Mouse (Mus musculus) liver, embryonic 13.5 days (tissue): ENCODE measurements around the gene Hist1h3c. TPM values are rescaled to one million over a fixed set of nuclear protein-coding genes. Genes with fewer than 3 reads are reported as not detected.

ENCODE experiments used
- ATAC-seq: fragments of 200-750 bp; cut with Nextera tagmentation; 2 replicates; pipeline ENCODE4 v1.8.0; 2017; ENCODE audit warnings: low read depth, mild to moderate bottlenecking, moderate number of reproducible peaks, moderate library complexity
- DNase-seq: peaks from one replicate; pipeline ENCODE4 v3.0.0; 2022
- H3K27ac ChIP-seq: fragments of 300-500 bp; sonication (generic); 2 replicates; pipeline ENCODE4 v1.5.1; 2015; ENCODE audit warnings: moderate library complexity, mild to moderate bottlenecking, inconsistent platforms
- H3K27me3 ChIP-seq: fragments of 300-500 bp; sonication (generic); 2 replicates; pipeline ENCODE4 v1.6.1; 2015; ENCODE audit warnings: mild to moderate bottlenecking, inconsistent platforms
- H3K36me3 ChIP-seq: fragments of 300-500 bp; sonication (generic); 2 replicates; pipeline ENCODE4 v1.6.1; 2015; ENCODE audit warnings: mild to moderate bottlenecking, inconsistent platforms
- H3K4me1 ChIP-seq: fragments of 300-500 bp; sonication (generic); replicated peaks from 2 replicates; pipeline ENCODE4 v1.6.1; 2015; ENCODE audit warnings: inconsistent platforms
- H3K4me2 ChIP-seq: fragments of 300-500 bp; sonication (generic); 2 replicates; pipeline ENCODE4 v1.6.1; 2015; ENCODE audit warnings: inconsistent platforms, mild to moderate bottlenecking, moderate library complexity
- H3K4me3 ChIP-seq: fragments of 300-500 bp; sonication (generic); replicated peaks from 2 replicates; pipeline ENCODE4 v1.5.1; 2015; ENCODE audit warnings: mild to moderate bottlenecking, inconsistent platforms
- H3K9ac ChIP-seq: fragments of 300-500 bp; sonication (generic); 2 replicates; pipeline ENCODE4 v1.6.1; 2015; ENCODE audit warnings: mild to moderate bottlenecking, inconsistent platforms
- H3K9me3 ChIP-seq: fragments of 300-500 bp; sonication (generic); replicated peaks from 2 replicates; pipeline ENCODE4 v1.6.1; 2016; ENCODE audit warnings: inconsistent platforms
- WGBS: fragments of 180-500 bp; shearing (Covaris S2); methylation state at CpG from one replicate; pipeline ENCODE4 v1.1.7; 2015; ENCODE audit not compliant: insufficient replicate concordance; 5-methylcytosine and 5-hydroxymethylcytosine counted together
- polyA plus RNA-seq: library from polyadenylated mRNA; unstranded; fragments of >200 nt; fragmentation: Nextera tagmentation; extraction: Ambion mirVana; gene quantifications from 2 replicates; pipeline ENCODE4 v1.2.1, GENCODE M21; 2015

Gene Hist1h3c
- polyA plus RNA-seq, 1 experiment from 2014 or later = 5.9 TPM

GRCm38 (mm10) chr13:23744421-23745380, 701 bp downstream of the Hist1h3c start:
- Histone ChIP-seq H3K36me3 (no peaks in the 10 kb centered on the region), H3K4me3 (peak overlapping the region; percentile 57), H3K4me2 (peak overlapping the region; percentile 67), H3K9ac (peak overlapping the region; percentile 82), H3K4me1 (peaks cover 58% of the 10 kb centered on the region), H3K27ac (peak overlapping the region; percentile 99), H3K27me3 (no peaks in the 10 kb centered on the region), H3K9me3 (no peaks in the 10 kb centered on the region)
- DNase-seq = peak; percentile 71
- ATAC-seq = no peak
- 1% methylated on average over 18 of the region's 36 CpGs for WGBS

- no peaks in the 10 kb centered on the region for H3K9me3 ChIP-seq
- H3K27ac ChIP-seq = peak overlapping the region; percentile 99
- 52% methylated on average over 4 of the region's 4 CpGs for WGBS
Observed at GRCm38 (mm10) chr13:23743963-23744362, 1.4 kb downstream of the Hist1h3c start.

GRCm38 (mm10) chr13:23743215-23743614, 2.2 kb downstream of the Hist1h3c start:
- Histone ChIP-seq H3K27ac (peak overlapping the region; percentile 89), H3K9me3 (no peaks in the 10 kb centered on the region), H3K4me2 (peak overlapping the region; percentile 54), H3K27me3 (no peaks in the 10 kb centered on the region), H3K4me1 (peaks cover 48% of the 10 kb centered on the region), H3K36me3 (no peaks in the 10 kb centered on the region), H3K4me3 (peak overlapping the region; percentile 32), H3K9ac (peak overlapping the region; percentile 67)
- DNase-seq (no peak), ATAC-seq (no peak)
- WGBS = 82% methylated on average over 5 of the region's 5 CpGs

More at GRCm38 (mm10) chr13:23743963-23744362, 1.4 kb downstream of the Hist1h3c start:
- DNase-seq = no peak
- Histone ChIP-seq H3K4me1 (peaks cover 53% of the 10 kb centered on the region), H3K4me2 (peak overlapping the region; percentile 67), H3K36me3 (no peaks in the 10 kb centered on the region), H3K27me3 (no peaks in the 10 kb centered on the region), H3K4me3 (peak overlapping the region; percentile 57), H3K9ac (peak overlapping the region; percentile 82)
- ATAC-seq = no peak

- Histone ChIP-seq H3K27ac (peak overlapping the region; percentile 89), H3K9ac (peak overlapping the region; percentile 73), H3K27me3 (no peaks in the 10 kb centered on the region), H3K4me2 (peak overlapping the region; percentile 53), H3K4me1 (peaks cover 44% of the 10 kb centered on the region), H3K9me3 (no peaks in the 10 kb centered on the region), H3K36me3 (no peaks in the 10 kb centered on the region), H3K4me3 (peak overlapping the region; percentile 34)
- ATAC-seq = no peak
- DNase-seq = no peak
Observed at GRCm38 (mm10) chr13:23742007-23742406, 3.4 kb downstream of the Hist1h3c start.

DNA sequence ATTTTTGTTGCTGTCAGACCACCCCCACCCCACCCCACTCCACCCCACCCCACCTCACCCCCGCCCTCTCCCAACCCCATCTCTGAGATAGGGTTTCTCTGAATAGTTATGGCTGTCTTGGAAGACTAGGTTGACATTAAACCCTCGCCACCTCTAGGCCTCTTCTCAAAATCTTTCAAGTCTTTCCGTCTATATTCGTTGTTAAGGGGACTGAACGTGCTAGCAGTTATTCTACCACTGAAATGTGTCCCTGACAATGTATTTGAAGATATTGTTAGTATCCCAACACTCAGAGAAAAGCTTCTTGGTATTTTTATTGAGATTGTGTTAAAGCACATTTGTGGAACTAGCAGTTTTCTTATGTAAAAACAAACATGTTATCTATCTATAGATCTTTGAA, 4.5 kb downstream of the Hist1h3c start:
- DNase-seq (no peak), ATAC-seq (no peak)
- Histone ChIP-seq H3K27me3 (no peaks in the 10 kb centered on the region), H3K9ac (peak overlapping the region; percentile 92), H3K4me1 (peaks cover 43% of the 10 kb centered on the region), H3K4me2 (peak overlapping the region; percentile 82), H3K27ac (peak overlapping the region; percentile 100), H3K4me3 (peak overlapping the region; percentile 65), H3K9me3 (no peaks in the 10 kb centered on the region), H3K36me3 (no peaks in the 10 kb centered on the region)
- 13% methylated on average over 5 of the region's 5 CpGs for WGBS

DNA sequence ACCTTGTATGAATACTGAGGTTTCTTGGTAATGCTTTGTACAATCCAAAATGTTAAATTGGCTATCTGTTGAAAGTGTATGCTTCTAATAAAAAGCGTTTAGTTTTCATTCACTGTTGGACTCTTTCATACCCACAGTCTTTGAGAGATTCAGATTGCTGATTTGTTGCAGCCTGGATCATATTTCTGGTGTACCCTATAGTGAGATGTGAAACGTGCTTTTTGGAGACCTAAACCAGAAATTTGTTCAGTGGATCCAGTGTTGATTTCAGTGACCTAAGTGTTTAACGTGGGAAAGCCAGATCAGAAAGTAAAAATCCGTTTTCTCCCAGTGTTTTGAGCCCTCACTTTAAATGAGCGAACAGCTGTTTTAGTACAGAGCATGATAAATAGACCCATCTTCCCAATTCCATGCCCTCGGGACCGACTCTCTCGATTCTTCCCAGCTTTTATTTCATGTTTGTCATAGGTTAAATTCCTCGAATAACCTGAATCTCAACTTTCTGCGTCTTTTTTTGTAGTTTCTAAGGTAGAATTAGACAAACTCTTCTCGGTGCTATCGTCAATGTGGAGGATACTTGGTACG, 5.1 kb downstream of the Hist1h3c start:
- peak overlapping the region; percentile 92 for H3K9ac ChIP-seq
- peak overlapping the region; percentile 100 for H3K27ac ChIP-seq
- H3K4me1 ChIP-seq = peaks cover 43% of the 10 kb centered on the region
- DNase-seq = no peak
- no peaks in the 10 kb centered on the region for H3K27me3 ChIP-seq
- ATAC-seq = no peak
- no peaks in the 10 kb centered on the region for H3K36me3 ChIP-seq
- WGBS = 16% methylated on average over 13 of the region's 13 CpGs
- H3K4me3 ChIP-seq = peak overlapping the region; percentile 65
- H3K9me3 ChIP-seq = no peaks in the 10 kb centered on the region
- H3K4me2 ChIP-seq = peak overlapping the region; percentile 82

DNA sequence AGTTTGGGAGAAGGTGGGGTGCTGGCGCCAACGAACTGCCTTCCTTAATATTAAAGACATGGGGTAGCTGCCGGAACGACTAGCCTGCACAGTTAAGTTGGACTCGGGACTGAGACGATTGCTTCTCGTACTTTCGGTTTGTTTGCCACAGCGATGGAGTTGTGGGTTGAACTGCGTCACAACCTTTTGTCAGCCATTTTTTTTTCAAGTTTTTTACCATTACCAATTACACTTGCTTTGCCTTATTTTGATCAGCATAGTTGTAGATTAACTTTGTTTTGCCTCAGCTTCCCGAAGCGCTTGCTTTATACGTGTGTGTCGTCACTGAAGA, 5.5 kb downstream of the Hist1h3c start:
- H3K27ac ChIP-seq = peak overlapping the region; percentile 100
- peak overlapping the region; percentile 92 for H3K9ac ChIP-seq
- peaks cover 43% of the 10 kb centered on the region for H3K4me1 ChIP-seq
- under 1% methylated on average over 14 of the region's 14 CpGs for WGBS
- no peaks in the 10 kb centered on the region for H3K36me3 ChIP-seq
- H3K27me3 ChIP-seq = no peaks in the 10 kb centered on the region
- H3K4me2 ChIP-seq = peak overlapping the region; percentile 82
- no peak for ATAC-seq
- H3K4me3 ChIP-seq = peak overlapping the region; percentile 65
- H3K9me3 ChIP-seq = no peaks in the 10 kb centered on the region
- DNase-seq = no peak

GRCm38 (mm10) chr13:23739069-23739921, 6.1 kb downstream of the Hist1h3c start:
- ATAC-seq = peak; percentile 85
- peak; percentile 89 for DNase-seq
- Histone ChIP-seq H3K4me3 (peak overlapping the region; percentile 65), H3K27me3 (no peaks in the 10 kb centered on the region), H3K9me3 (no peaks in the 10 kb centered on the region), H3K9ac (peak overlapping the region; percentile 92), H3K27ac (peak overlapping the region; percentile 100), H3K4me1 (peaks cover 40% of the 10 kb centered on the region), H3K4me2 (peak overlapping the region; percentile 82), H3K36me3 (no peaks in the 10 kb centered on the region)
- WGBS = under 1% methylated on average over 39 of the region's 39 CpGs

GRCm38 (mm10) chr13:23738677-23739068, 6.7 kb downstream of the Hist1h3c start, which contains the start of gene Hist1h1c:
Gene Hist1h1c (plus strand): TSS chr13:23738808.
- Histone ChIP-seq H3K9ac (peak within 1 kb of the TSS; percentile 92), H3K4me2 (peak within 1 kb of the TSS; percentile 82), H3K27me3 (no peaks in the 10 kb centered on the region), H3K4me3 (peak within 1 kb of the TSS; percentile 65), H3K36me3 (no peaks in the 10 kb centered on the region), H3K27ac (peak within 1 kb of the TSS; percentile 100), H3K4me1 (peaks cover 35% of the 10 kb centered on the region), H3K9me3 (no peaks in the 10 kb centered on the region)
- under 1% methylated on average over 38 of the region's 38 CpGs for WGBS
- peak; percentile 79 for ATAC-seq
- peak; percentile 95 for DNase-seq

DNA sequence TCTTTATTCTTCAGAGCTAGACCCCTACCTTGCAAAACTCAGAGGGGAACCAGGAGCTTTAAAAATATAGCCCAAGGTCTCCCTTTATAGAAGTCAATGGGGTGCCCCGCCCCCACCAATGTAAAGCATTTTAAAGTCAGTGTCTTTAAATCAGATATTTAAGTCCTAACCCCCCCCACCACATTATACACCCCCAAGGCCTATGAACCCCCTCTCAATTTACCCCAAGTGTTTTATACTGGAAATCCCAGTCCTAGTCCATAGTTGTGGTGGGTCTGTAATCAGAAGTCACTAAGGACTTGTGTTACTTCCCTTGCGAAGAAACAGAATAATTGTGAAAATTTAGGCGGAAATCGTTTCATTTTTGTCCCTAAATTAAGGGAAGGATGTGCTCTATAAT, 7.4 kb downstream of the Hist1h3c start:
- Histone ChIP-seq H3K4me2 (peak overlapping the region; percentile 82), H3K4me3 (peak overlapping the region; percentile 65)
- DNase-seq = no peak

GRCm38 (mm10) chr13:23737091-23737490, 8.3 kb downstream of the Hist1h3c start:
- no peak for ATAC-seq
- WGBS = 86% methylated on average over 5 of the region's 5 CpGs
- H3K27ac ChIP-seq = peak overlapping the region; percentile 100
- H3K4me3 ChIP-seq = no peak overlapping the region
- H3K4me1 ChIP-seq = peaks cover 24% of the 10 kb centered on the region
- no peaks in the 10 kb centered on the region for H3K27me3 ChIP-seq
- peak overlapping the region; percentile 17; the same call in 1 of the 2 replicates for H3K9ac ChIP-seq
- no peak overlapping the region for H3K4me2 ChIP-seq
- no peak for DNase-seq
- no peaks in the 10 kb centered on the region for H3K9me3 ChIP-seq
- no peaks in the 10 kb centered on the region for H3K36me3 ChIP-seq

More for the DNA sequence above, 7.4 kb downstream of the Hist1h3c start:
- H3K9ac ChIP-seq = peak overlapping the region; percentile 92
- H3K36me3 ChIP-seq = no peaks in the 10 kb centered on the region
- H3K27ac ChIP-seq = peak overlapping the region; percentile 100
- ATAC-seq = no peak
- WGBS = 18% methylated on average over 4 of the region's 4 CpGs
- H3K9me3 ChIP-seq = no peaks in the 10 kb centered on the region
- peaks cover 31% of the 10 kb centered on the region for H3K4me1 ChIP-seq
- H3K27me3 ChIP-seq = no peaks in the 10 kb centered on the region
